16 mouse cellular contexts compared by ENCODE assay signal in genomic region chr1:35201880-35202220, GRCm38 (mm10).
A peak's percentile ranks its signal among the peaks of the same experiment; 100 is the strongest.
DNase-seq lines count a peak whose midpoint lies in the region; ATAC-seq and TF ChIP-seq lines count a peak whose summit lies in the region.
"Had no signal": no experiment of that assay in that cellular context is flagged by ENCODE, and none has a peak within 500 bp of the region (broad histone marks: within the 10 kb centered on the region; RNA-seq: fewer than 3 reads in every experiment).

No protein-coding gene starts in this region.

- 67% methylated on average over 1 of the region's 1 CpGs for WGBS in hindbrain, embryonic 16.5 days
- 82% methylated on average over 1 of the region's 1 CpGs for WGBS in hindbrain, embryonic 12.5 days
- 84% methylated on average over 1 of the region's 1 CpGs for WGBS in midbrain, postnatal 0 days
- WGBS in midbrain, embryonic 16.5 days, result 81% methylated on average over 1 of the region's 1 CpGs

- no peak for DNase-seq in frontal cortex, postnatal 10 days (ENCODE audit: low spot score in 2 of 2)
- peak; percentile 5 for DNase-seq in midbrain, postnatal 0 days (ENCODE audit: low spot score)
- DNase-seq in adrenal gland, postnatal 14 days, result no peak
- DNase-seq: adrenal gland, postnatal 10 days; gastrocnemius, adult 2 months; gastrocnemius, postnatal 25 days; heart, postnatal 10 days; heart, postnatal 4 days had no signal

- H3K9ac ChIP-seq in hindbrain, embryonic 16.5 days (ENCODE audit: low read depth, low read length), result no peak overlapping the region
- H3K9ac ChIP-seq in hindbrain, embryonic 12.5 days, result no peak overlapping the region
- H3K9ac ChIP-seq in midbrain, postnatal 0 days (replicated peaks; ENCODE audit: low read length, poor library complexity, severe bottlenecking), result no peak overlapping the region
- no peak overlapping the region for H3K9ac ChIP-seq in midbrain, embryonic 16.5 days (ENCODE audit: low read depth, low read length)
- H3K9ac ChIP-seq: embryonic facial prominence, embryonic 12.5 days; forebrain, embryonic 12.5 days; intestine, embryonic 15.5 days had no signal

- TF ChIP-seq POLR2A in cortical plate, adult 2 months (IDR thresholded peaks at IDR 0.05; ENCODE audit: extremely low read depth, insufficient read depth, low read length), result no peak

- H3K27ac ChIP-seq in hindbrain, embryonic 16.5 days (ENCODE audit: low read depth, low read length), result no peak overlapping the region
- H3K27ac ChIP-seq in hindbrain, embryonic 12.5 days, result no peak overlapping the region
- H3K27ac ChIP-seq in midbrain, postnatal 0 days (ENCODE audit: low read depth, low read length), result no peak overlapping the region
- no peak overlapping the region for H3K27ac ChIP-seq in midbrain, embryonic 16.5 days (ENCODE audit: low read length)
- H3K27ac ChIP-seq in cortical plate, adult 2 months (ENCODE audit: insufficient read depth, low read length), result peak overlapping the region; percentile 96
- H3K27ac ChIP-seq: embryonic facial prominence, embryonic 12.5 days; forebrain, embryonic 12.5 days; gastrocnemius, adult 2 months; intestine, embryonic 15.5 days had no signal

- no peaks in the 10 kb centered on the region for H3K36me3 ChIP-seq in hindbrain, embryonic 16.5 days (ENCODE audit: control insufficient read depth, insufficient read depth, low read length)
- H3K36me3 ChIP-seq in hindbrain, embryonic 12.5 days, result no peaks in the 10 kb centered on the region
- no peaks in the 10 kb centered on the region for H3K36me3 ChIP-seq in midbrain, postnatal 0 days (ENCODE audit: insufficient read depth, low read length)
- no peaks in the 10 kb centered on the region for H3K36me3 ChIP-seq in midbrain, embryonic 16.5 days (ENCODE audit: control insufficient read depth, insufficient read depth, low read length)
- H3K36me3 ChIP-seq: embryonic facial prominence, embryonic 12.5 days; forebrain, embryonic 12.5 days; intestine, embryonic 15.5 days had no signal

- H3K9me3 ChIP-seq in hindbrain, embryonic 16.5 days (ENCODE audit: control insufficient read depth, low read length), result no peaks in the 10 kb centered on the region
- H3K9me3 ChIP-seq in hindbrain, embryonic 12.5 days (replicated peaks), result no peaks in the 10 kb centered on the region
- no peaks in the 10 kb centered on the region for H3K9me3 ChIP-seq in midbrain, postnatal 0 days (ENCODE audit: low read length)
- H3K9me3 ChIP-seq in midbrain, embryonic 16.5 days (replicated peaks; ENCODE audit: control insufficient read depth, low read length, poor library complexity, severe bottlenecking), result no peaks in the 10 kb centered on the region
- H3K9me3 ChIP-seq: forebrain, embryonic 12.5 days; intestine, embryonic 15.5 days had no signal

- no peak overlapping the region for H3K4me3 ChIP-seq in hindbrain, embryonic 16.5 days (ENCODE audit: low read length)
- H3K4me3 ChIP-seq in hindbrain, embryonic 12.5 days, result no peak overlapping the region
- no peak overlapping the region for H3K4me3 ChIP-seq in midbrain, postnatal 0 days (ENCODE audit: low read depth, low read length)
- H3K4me3 ChIP-seq in midbrain, embryonic 16.5 days (ENCODE audit: low read depth, low read length), result no peak overlapping the region
- H3K4me3 ChIP-seq in cortical plate, adult 2 months (ENCODE audit: insufficient read depth, low read length), result no peak overlapping the region
- H3K4me3 ChIP-seq: embryonic facial prominence, embryonic 12.5 days; forebrain, embryonic 12.5 days; gastrocnemius, adult 2 months; intestine, embryonic 15.5 days had no signal

- no peak overlapping the region for H3K4me2 ChIP-seq in hindbrain, embryonic 16.5 days (ENCODE audit: low read length)
- no peak overlapping the region for H3K4me2 ChIP-seq in hindbrain, embryonic 12.5 days (replicated peaks)
- H3K4me2 ChIP-seq in midbrain, postnatal 0 days (ENCODE audit: low read depth, low read length, poor library complexity, severe bottlenecking), result no peak overlapping the region
- H3K4me2 ChIP-seq in midbrain, embryonic 16.5 days (ENCODE audit: low read length), result no peak overlapping the region
- H3K4me2 ChIP-seq: embryonic facial prominence, embryonic 12.5 days; forebrain, embryonic 12.5 days; intestine, embryonic 15.5 days had no signal

- no peak for TF ChIP-seq CTCF in midbrain, postnatal 0 days (IDR thresholded peaks at IDR 0.05)
- no peak for TF ChIP-seq CTCF in cortical plate, adult 2 months (IDR thresholded peaks at IDR 0.05; ENCODE audit: extremely low read depth, insufficient read depth, low read length)

- no peaks in the 10 kb centered on the region for H3K27me3 ChIP-seq in hindbrain, embryonic 16.5 days (replicated peaks; ENCODE audit: control insufficient read depth, insufficient read depth, low read length)
- no peaks in the 10 kb centered on the region for H3K27me3 ChIP-seq in hindbrain, embryonic 12.5 days
- no peaks in the 10 kb centered on the region for H3K27me3 ChIP-seq in midbrain, postnatal 0 days (ENCODE audit: insufficient read depth, low read length)
- no peaks in the 10 kb centered on the region for H3K27me3 ChIP-seq in midbrain, embryonic 16.5 days (ENCODE audit: control insufficient read depth, insufficient read depth, low read depth, low read length)
- H3K27me3 ChIP-seq: embryonic facial prominence, embryonic 12.5 days; forebrain, embryonic 12.5 days; intestine, embryonic 15.5 days had no signal

- peaks cover 6% of the 10 kb centered on the region; the same call in 1 of the 2 replicates for H3K4me1 ChIP-seq in hindbrain, embryonic 16.5 days (ENCODE audit: control insufficient read depth, insufficient read depth, low read depth, low read length)
- H3K4me1 ChIP-seq in hindbrain, embryonic 12.5 days, result no peaks in the 10 kb centered on the region
- H3K4me1 ChIP-seq in midbrain, postnatal 0 days (ENCODE audit: insufficient read depth, low read length), result no peaks in the 10 kb centered on the region
- no peaks in the 10 kb centered on the region for H3K4me1 ChIP-seq in midbrain, embryonic 16.5 days (ENCODE audit: control insufficient read depth, insufficient read depth, low read length)
- H3K4me1 ChIP-seq in cortical plate, adult 2 months (ENCODE audit: control insufficient read depth, insufficient read depth, low read length), result peaks cover 7% of the 10 kb centered on the region
- H3K4me1 ChIP-seq: embryonic facial prominence, embryonic 12.5 days; forebrain, embryonic 12.5 days; intestine, embryonic 15.5 days had no signal

- peak; percentile 14; the same call in 1 of the 2 replicates for ATAC-seq in frontal cortex, adult (ENCODE audit: low TSS enrichment)
- ATAC-seq in hindbrain, embryonic 16.5 days, result peak; percentile 34; the same call in 1 of the 2 replicates
- no peak for ATAC-seq in hindbrain, embryonic 12.5 days (ENCODE audit: low FRiP score)
- ATAC-seq in midbrain, postnatal 0 days (ENCODE audit: low FRiP score), result no peak
- no peak for ATAC-seq in midbrain, embryonic 16.5 days
- ATAC-seq: intestine, embryonic 15.5 days had no signal

Comparison
In these comparisons a context has a peak if more than half of its experiments do, and no peak if none do; other contexts are left out.
1. ATAC-seq: peak in frontal cortex, adult (single experiment) and hindbrain, embryonic 16.5 days (single experiment); none in hindbrain, embryonic 12.5 days (single experiment), midbrain, postnatal 0 days (single experiment) and midbrain, embryonic 16.5 days (single experiment).